Mouse (Mus musculus): ENCODE measurements around the gene Clock. TPM values are rescaled to one million over a fixed set of nuclear protein-coding genes. Genes with fewer than 3 reads are reported as not detected.

The Clock gene
- polyA plus RNA-seq, 1 experiment, result 14.4 TPM

GRCm38 (mm10) chr5:76243274-76243673, 61.3 kb downstream of the Clock start:
- Histone ChIP-seq H3K4me3 (ENCODE audit: insufficient read depth, low read depth, low read length) (no peak overlapping the region), H3K27ac (ENCODE audit: insufficient read depth, low read depth, low read length) (no peak overlapping the region), H3K36me3 (ENCODE audit: control insufficient read depth, insufficient read depth, low read length) (no peaks in the 10 kb centered on the region; the same call in 1 of the 2 replicates), H3K27me3 (replicated peaks; ENCODE audit: control insufficient read depth, insufficient read depth, low read length) (no peaks in the 10 kb centered on the region), H3K4me1 (ENCODE audit: control insufficient read depth, insufficient read depth, low read length) (no peaks in the 10 kb centered on the region)
- WGBS, result 81% methylated on average over 3 of the region's 3 CpGs
- TF ChIP-seq POLR2A (IDR thresholded peaks at IDR 0.05; ENCODE audit: low read depth, low read length) (no peak), CTCF (conservative IDR thresholded peaks at IDR 0.05; ENCODE audit: insufficient read depth, insufficient read length, low read depth, low read length) (no peak)
- DNase-seq, result no peak

GRCm38 (mm10) chr5:76231171-76231855, 73.3 kb downstream of the Clock start:
- TF ChIP-seq CTCF (conservative IDR thresholded peaks at IDR 0.05; ENCODE audit: insufficient read depth, insufficient read length, low read depth, low read length) (no peak), POLR2A (IDR thresholded peaks at IDR 0.05; ENCODE audit: low read depth, low read length) (no peak)
- Histone ChIP-seq H3K4me1 (ENCODE audit: control insufficient read depth, insufficient read depth, low read length) (no peaks in the 10 kb centered on the region), H3K27me3 (replicated peaks; ENCODE audit: control insufficient read depth, insufficient read depth, low read length) (no peaks in the 10 kb centered on the region), H3K36me3 (ENCODE audit: control insufficient read depth, insufficient read depth, low read length) (peaks cover 7% of the 10 kb centered on the region), H3K27ac (ENCODE audit: insufficient read depth, low read depth, low read length) (no peak overlapping the region), H3K4me3 (ENCODE audit: insufficient read depth, low read depth, low read length) (no peak overlapping the region)
- DNase-seq, result no peak
- 89% methylated on average over 13 of the region's 13 CpGs for WGBS

- no peak for DNase-seq
- Histone ChIP-seq H3K4me1 (ENCODE audit: control insufficient read depth, insufficient read depth, low read length) (peaks cover 2% of the 10 kb centered on the region; the same call in 1 of the 2 replicates), H3K27ac (ENCODE audit: insufficient read depth, low read depth, low read length) (no peak overlapping the region), H3K4me3 (ENCODE audit: insufficient read depth, low read depth, low read length) (no peak overlapping the region), H3K27me3 (replicated peaks; ENCODE audit: control insufficient read depth, insufficient read depth, low read length) (no peaks in the 10 kb centered on the region), H3K36me3 (ENCODE audit: control insufficient read depth, insufficient read depth, low read length) (no peaks in the 10 kb centered on the region; the same call in 1 of the 2 replicates)
- 64% methylated on average over 6 of the region's 6 CpGs for WGBS
- no peak for TF ChIP-seq CTCF (conservative IDR thresholded peaks at IDR 0.05; ENCODE audit: insufficient read depth, insufficient read length, low read depth, low read length)
- no peak for TF ChIP-seq POLR2A (IDR thresholded peaks at IDR 0.05; ENCODE audit: low read depth, low read length)
Observed at GRCm38 (mm10) chr5:76216691-76217090, 87.9 kb downstream of the Clock start.

- Histone ChIP-seq H3K36me3 (ENCODE audit: control insufficient read depth, insufficient read depth, low read length) (peaks cover 9% of the 10 kb centered on the region), H3K27ac (ENCODE audit: insufficient read depth, low read depth, low read length) (no peak overlapping the region), H3K4me3 (ENCODE audit: insufficient read depth, low read depth, low read length) (no peak overlapping the region), H3K4me1 (ENCODE audit: control insufficient read depth, insufficient read depth, low read length) (peaks cover 2% of the 10 kb centered on the region; the same call in 1 of the 2 replicates), H3K27me3 (replicated peaks; ENCODE audit: control insufficient read depth, insufficient read depth, low read length) (no peaks in the 10 kb centered on the region)
- TF ChIP-seq POLR2A (IDR thresholded peaks at IDR 0.05; ENCODE audit: low read depth, low read length) (no peak), CTCF (conservative IDR thresholded peaks at IDR 0.05; ENCODE audit: insufficient read depth, insufficient read length, low read depth, low read length) (no peak)
- 93% methylated on average over 5 of the region's 5 CpGs for WGBS
- no peak for DNase-seq
Observed at GRCm38 (mm10) chr5:76208066-76208465, 96.5 kb downstream of the Clock start.

- WGBS, result 82% methylated on average over 2 of the region's 2 CpGs
- peaks cover 9% of the 10 kb centered on the region for H3K36me3 ChIP-seq (ENCODE audit: control insufficient read depth, insufficient read depth, low read length)
- H3K27me3 ChIP-seq (replicated peaks; ENCODE audit: control insufficient read depth, insufficient read depth, low read length), result no peaks in the 10 kb centered on the region
- TF ChIP-seq POLR2A (IDR thresholded peaks at IDR 0.05; ENCODE audit: low read depth, low read length) (no peak), CTCF (conservative IDR thresholded peaks at IDR 0.05; ENCODE audit: insufficient read depth, insufficient read length, low read depth, low read length) (no peak)
- H3K4me1 ChIP-seq (ENCODE audit: control insufficient read depth, insufficient read depth, low read length), result no peaks in the 10 kb centered on the region
- no peak overlapping the region for H3K4me3 ChIP-seq (ENCODE audit: insufficient read depth, low read depth, low read length)
- no peak for DNase-seq
- H3K27ac ChIP-seq (ENCODE audit: insufficient read depth, low read depth, low read length), result no peak overlapping the region
Observed at GRCm38 (mm10) chr5:76205886-76206285, 98.7 kb downstream of the Clock start.

- H3K4me1 ChIP-seq (ENCODE audit: control insufficient read depth, insufficient read depth, low read length), result no peaks in the 10 kb centered on the region
- TF ChIP-seq POLR2A (IDR thresholded peaks at IDR 0.05; ENCODE audit: low read depth, low read length) (no peak), CTCF (conservative IDR thresholded peaks at IDR 0.05; ENCODE audit: insufficient read depth, insufficient read length, low read depth, low read length) (no peak)
- H3K27me3 ChIP-seq (replicated peaks; ENCODE audit: control insufficient read depth, insufficient read depth, low read length), result no peaks in the 10 kb centered on the region
- no peak overlapping the region for H3K4me3 ChIP-seq (ENCODE audit: insufficient read depth, low read depth, low read length)
- H3K36me3 ChIP-seq (ENCODE audit: control insufficient read depth, insufficient read depth, low read length), result peaks cover 9% of the 10 kb centered on the region
- no peak for DNase-seq
- no peak overlapping the region for H3K27ac ChIP-seq (ENCODE audit: insufficient read depth, low read depth, low read length)
- WGBS, result 72% methylated on average over 3 of the region's 3 CpGs
Observed at GRCm38 (mm10) chr5:76203171-76203570, 101.4 kb downstream of the Clock start.

- no peaks in the 10 kb centered on the region for H3K4me1 ChIP-seq (ENCODE audit: control insufficient read depth, insufficient read depth, low read length)
- no peak overlapping the region for H3K27ac ChIP-seq (ENCODE audit: insufficient read depth, low read depth, low read length)
- no peaks in the 10 kb centered on the region for H3K27me3 ChIP-seq (replicated peaks; ENCODE audit: control insufficient read depth, insufficient read depth, low read length)
- WGBS, result 94% methylated on average over 13 of the region's 13 CpGs
- no peaks in the 10 kb centered on the region; the same call in 1 of the 2 replicates for H3K36me3 ChIP-seq (ENCODE audit: control insufficient read depth, insufficient read depth, low read length)
- DNase-seq, result no peak
- no peak overlapping the region for H3K4me3 ChIP-seq (ENCODE audit: insufficient read depth, low read depth, low read length)
- TF ChIP-seq CTCF (conservative IDR thresholded peaks at IDR 0.05; ENCODE audit: insufficient read depth, insufficient read length, low read depth, low read length), result no peak
- TF ChIP-seq POLR2A (IDR thresholded peaks at IDR 0.05; ENCODE audit: low read depth, low read length), result no peak
Observed at GRCm38 (mm10) chr5:76199346-76199745, 105.2 kb downstream of the Clock start.

Data from kidney, adult 2 months (tissue).